Mouse (Mus musculus): Measurements from ENCODE around the gene Zfp536.
A peak's percentile ranks its signal among the peaks of the same experiment; 100 is the strongest.

Zfp536 gene

DNA sequence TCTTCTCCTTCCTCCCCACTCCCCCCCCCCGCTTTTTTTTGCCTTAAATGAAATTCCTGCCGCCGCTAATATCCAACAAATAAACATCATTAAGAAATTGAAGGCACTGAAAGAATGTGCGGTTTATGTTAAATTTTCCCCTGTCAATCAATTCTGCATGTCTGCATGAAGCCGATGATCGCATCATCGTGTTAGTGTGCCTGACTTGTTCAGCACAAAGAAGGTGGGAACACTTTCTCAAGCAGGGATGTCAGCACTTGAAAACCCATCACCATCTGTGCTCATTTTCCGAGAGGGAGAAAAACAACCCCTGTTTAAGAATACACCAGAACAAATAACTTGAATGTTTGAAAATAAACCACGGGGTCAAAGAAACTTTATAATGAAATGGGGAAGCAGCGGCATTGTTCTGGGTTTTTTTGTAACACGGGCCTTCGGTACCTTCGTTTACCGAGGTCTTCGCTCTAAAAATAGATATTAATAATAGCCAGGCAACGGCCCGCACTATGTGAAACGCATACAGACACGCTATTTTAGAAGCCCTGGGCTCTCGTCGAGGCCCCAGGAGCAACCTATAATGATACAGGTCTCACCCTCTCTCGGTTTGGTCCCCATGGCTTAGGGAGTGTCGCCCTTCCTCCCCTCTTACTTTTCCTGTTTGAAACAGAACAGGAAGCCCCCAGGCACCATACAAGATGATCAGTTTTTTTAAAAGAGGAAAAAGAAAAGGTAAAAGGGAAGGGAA, 83.7 kb downstream of the Zfp536 start:
- no peak for DNase-seq (ENCODE audit: low read depth, low spot score)

DNA sequence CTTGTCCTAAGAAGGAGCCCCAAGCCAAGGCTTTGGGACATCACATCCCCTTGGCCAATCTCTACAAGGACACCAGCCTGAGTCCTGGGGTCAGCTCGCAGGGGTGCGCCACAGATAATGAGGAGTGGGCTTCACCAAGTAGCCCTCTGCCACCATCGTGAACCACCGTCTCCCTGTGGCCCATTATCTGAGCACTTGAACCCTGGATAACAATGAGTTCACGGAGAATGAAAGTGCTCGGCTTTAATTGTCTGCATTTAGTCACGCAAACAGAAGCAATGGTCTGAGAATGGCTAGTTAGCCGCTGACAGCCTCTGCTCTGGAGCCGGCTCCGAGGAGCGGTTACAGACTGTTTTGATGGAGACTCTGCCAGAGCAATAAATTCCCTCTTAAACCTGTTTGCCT, 84.3 kb downstream of the Zfp536 start:
- DNase-seq (ENCODE audit: low read depth, low spot score), result no peak

DNA sequence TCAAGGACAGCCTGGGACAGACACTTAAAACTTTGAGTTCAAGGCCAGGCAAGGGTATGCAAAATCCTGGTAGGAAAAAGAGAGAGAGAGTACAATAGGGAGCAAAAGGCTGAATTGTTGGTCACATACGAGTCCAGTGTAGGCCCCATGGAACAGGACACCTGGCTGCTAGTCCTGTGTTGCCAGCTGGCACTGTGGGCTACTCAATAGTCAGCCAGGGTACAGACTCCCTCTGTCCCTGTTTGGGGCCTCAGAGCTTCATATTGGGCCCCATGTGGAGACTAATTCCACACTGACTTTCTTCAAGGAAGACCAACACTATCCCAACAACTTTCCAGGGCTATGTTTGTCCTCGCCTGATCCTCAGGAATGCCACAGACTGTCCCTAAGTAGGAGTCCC, 87.1 kb downstream of the Zfp536 start:
- no peak for DNase-seq (ENCODE audit: low read depth, low spot score)

DNA sequence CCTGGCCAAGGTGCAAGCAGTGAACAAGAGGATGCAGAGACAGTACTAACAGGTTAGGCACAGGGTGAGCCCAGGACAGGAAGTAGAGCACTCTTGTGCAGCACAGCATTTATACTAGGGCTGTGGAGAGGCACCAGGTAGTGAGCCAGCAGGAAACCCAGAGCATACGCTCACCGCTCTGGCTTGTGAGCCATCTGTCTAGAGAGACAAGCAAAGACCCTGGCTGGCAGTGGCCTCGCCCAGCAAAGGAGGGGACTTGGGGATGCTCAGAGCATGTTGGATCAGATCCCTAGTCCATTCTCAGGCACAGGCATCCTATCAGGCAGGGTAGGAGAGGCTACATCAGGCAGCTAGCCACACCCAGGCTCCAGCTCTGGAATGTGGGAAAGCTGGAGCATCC, 88.2 kb downstream of the Zfp536 start:
- no peak for DNase-seq (ENCODE audit: low read depth, low spot score)

DNA sequence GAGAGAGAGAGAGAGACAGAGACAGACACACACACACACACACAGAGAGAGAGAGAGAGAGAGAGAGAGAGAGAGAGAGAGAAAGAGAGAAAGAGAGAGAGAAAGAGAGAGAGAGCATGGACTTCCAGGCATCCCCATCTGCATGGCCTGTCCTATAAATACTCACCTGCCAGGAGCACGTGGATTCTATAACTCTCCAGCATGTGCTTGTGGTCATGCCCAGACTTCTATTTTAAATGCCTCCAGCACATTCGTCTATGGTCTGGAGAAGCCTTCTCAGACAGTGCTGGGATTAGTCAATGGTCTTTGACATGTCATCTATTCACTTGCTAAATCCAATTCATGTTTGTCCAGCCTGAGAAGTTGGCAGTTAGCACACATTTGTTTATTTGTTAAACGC, 92.1 kb downstream of the Zfp536 start:
- no peak for DNase-seq (ENCODE audit: low read depth, low spot score)

DNA sequence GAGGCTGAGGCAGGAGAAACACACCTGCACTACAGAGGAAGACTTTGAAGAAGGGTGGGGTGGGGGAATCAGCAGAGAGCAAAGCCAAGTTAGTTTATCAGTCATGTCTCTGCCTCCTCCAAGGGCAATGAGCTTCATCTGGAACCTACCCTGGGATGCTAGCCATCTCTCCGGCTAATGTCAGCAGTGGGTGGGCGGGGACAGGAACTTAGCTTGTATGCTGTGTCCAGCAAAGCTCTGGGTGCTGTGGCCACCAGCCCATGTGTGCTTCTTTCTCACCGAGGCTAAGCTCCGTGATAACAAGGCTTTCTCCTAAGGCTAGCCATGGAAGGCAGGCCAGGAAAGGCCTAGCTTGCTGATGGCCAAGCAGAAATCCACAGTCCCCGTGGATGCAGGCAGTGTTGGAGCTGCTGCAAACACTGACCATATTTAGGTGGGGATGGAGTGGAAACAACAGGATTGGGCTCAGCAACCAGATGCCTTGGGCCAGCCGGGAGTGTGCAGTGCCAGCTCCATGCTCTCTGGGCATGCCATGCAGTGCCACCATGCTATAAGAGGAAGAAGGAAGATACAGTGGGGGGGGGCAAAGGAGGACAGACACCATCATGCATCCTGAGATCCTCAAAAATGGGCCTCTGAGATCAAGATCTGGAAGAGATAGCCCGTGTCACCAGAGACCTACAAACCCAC, 109.6 kb downstream of the Zfp536 start:
- no peak for DNase-seq (ENCODE audit: low read depth, low spot score)

DNA sequence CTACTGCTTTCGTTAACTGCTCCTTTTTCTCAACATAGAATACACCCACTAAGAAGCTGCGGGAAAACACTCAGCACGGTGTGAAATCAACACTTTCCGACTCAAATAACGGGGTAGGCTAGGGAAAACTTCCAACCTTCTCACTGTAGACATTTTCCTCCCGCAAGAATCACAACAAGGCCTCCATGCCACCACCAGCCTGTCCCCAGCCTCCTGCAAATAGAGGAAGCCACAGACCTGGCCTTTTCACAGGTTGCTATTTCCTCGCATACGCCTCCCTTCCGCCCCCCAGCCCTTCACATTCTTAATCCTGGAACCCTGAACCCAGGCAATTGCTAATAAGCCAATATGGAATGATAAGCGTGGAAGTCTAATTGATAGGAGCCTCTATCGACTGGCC, 124.8 kb downstream of the Zfp536 start:
- no peak for DNase-seq (ENCODE audit: low read depth, low spot score)

DNA sequence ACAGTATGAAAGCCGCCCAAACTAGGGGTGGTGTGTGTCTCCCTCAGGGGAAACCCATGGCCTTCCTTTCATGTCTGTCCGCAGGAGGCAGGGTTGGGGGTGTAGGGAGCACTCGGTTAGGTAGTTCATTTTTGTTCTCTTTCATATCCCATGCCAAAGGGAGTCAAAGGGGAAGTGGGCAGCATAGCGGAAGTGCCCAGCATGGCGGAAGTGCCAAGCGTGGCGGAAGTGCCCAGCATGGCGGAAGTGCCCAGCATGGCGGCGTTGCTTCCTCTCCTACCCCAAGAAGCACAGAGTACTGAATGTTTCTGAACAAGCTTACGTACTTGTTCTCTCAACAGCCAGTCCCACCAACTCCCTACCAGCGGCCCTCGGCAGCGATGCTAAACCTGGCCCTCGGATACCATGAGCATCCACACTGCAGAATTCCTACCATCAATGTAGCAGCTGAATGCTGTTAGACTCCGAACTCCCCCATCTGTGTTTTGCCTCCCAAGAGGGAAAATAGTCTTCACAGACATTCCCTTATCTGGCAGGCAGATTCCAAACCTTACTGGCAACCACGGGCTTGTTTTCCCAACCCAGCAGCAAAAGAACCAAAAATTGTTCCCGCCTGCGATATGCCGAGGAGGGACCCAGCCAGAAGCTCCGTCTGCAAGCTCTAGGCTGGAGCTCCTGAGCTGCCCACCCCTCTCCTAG, 125.4 kb downstream of the Zfp536 start:
- DNase-seq (ENCODE audit: low read depth, low spot score), result no peak

DNA sequence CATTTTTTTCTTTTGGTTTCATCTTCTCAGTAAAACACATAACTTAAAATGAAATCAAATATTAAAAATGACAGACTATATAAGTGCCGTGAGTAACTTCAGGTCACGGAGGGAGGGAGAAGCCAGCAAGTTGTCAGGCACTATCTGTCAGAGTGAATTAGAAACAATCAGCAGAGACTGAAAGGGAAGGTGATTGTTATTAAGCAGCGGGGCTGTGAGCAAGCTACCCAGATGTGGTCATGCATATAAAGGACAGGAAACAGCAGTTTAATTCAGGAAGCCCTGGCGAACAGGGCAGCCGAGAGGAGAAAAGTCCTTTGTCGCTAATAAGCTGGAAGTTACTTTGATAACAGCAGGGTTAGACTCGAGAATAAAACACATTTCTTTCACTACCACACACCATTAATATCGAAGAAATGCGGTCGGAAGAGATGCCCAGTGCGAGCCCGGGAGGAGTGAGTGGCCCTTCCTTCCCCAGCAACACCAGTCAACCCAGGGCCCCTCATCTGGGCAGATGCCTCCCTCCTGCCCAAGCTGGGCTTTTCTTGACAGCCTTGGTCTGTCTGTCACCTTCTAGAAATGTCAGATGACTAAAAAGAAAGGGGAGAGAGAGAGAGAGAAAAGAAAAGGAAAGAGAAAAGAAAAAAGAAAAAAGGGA, 133.6 kb downstream of the Zfp536 start:
- DNase-seq (ENCODE audit: low read depth, low spot score), result peak; percentile 43

DNA sequence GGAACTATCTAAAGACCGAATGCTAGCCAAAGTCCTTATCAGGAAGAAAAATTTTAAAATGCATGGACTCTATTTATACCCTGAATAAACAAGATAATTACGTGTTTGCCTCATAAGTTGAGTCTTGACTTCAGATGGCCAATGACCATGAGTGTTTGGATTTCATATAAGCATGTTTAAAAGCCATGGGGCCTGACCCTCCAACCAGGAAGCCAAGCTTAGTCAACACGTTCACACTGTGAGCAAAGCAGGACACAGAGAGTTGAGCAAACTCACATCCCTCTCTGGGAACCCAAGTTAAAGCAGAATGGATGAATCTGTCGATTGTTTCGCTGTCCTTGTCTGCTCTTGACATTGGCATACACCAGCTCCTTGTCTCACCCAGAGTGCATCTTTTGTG, 138.6 kb downstream of the Zfp536 start:
- no peak for DNase-seq (ENCODE audit: low read depth, low spot score)

DNA sequence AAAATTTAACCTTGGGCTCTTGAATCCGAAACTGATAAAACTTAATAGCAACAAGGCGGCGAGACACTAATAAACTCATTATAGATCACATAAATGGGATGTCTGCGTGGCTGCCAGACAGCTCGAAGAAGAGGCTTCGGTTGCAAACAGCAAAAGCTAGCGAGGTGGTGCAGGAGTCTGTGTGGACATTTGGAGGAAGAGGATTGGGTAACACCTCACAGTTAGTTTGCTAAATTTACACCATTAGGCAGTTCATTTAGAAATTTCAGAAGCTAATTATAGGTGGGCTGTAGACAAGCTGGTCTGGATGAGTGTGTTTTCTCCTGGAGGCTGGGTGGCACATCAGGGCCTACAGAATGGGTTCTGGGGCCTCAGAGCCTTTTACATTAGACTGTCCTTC, 143.0 kb downstream of the Zfp536 start:
- DNase-seq (ENCODE audit: low read depth, low spot score), result no peak

DNA sequence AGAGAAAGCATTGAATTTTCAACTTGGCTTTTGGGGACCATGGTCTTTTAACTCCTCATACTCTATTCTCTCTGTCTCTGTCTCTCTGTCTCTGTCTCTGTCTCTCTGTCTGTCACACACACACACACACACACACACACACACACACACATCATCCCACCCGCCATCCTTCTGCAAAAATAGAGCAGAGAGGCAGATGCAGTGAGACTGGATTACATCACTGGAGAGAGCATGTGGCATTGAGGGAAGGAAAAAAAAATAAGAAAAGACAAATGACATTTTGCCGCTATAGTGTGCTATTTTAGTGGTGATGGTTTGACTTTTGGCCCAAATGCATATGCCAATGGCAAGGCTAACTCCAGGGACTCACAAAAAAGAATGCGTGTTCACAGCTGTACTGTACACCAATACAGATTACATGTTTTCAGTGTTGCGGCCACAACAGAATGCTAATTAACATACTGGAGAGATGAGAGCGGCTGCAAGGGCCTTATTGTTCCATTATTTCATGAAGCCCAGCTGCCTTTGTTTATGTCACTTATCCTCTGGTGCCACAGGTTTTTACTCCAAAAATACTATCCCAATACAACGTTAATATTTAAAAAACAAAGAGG, 145.4 kb downstream of the Zfp536 start:
- no peak for DNase-seq (ENCODE audit: low read depth, low spot score)

DNA sequence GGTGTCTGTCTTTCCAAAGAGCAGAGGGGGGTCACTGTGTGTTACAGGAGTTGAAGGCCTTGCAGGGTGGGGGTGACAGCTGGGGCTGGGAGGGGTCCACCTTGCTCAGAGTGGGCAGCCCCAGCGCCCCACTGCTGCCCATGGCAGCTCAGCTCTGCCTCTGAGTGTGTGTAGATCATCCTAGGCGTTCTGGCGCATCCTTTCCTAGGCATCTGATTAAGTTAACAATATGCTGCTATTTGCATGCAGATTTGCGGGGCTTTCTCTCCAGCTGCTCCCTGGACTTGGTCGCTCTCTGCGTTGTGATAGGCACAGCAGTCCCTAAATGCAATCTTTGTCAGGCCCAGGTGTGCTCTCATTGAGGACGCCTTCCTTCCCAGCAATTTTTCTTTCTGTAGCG, 147.7 kb downstream of the Zfp536 start:
- no peak for DNase-seq (ENCODE audit: low read depth, low spot score)

DNA sequence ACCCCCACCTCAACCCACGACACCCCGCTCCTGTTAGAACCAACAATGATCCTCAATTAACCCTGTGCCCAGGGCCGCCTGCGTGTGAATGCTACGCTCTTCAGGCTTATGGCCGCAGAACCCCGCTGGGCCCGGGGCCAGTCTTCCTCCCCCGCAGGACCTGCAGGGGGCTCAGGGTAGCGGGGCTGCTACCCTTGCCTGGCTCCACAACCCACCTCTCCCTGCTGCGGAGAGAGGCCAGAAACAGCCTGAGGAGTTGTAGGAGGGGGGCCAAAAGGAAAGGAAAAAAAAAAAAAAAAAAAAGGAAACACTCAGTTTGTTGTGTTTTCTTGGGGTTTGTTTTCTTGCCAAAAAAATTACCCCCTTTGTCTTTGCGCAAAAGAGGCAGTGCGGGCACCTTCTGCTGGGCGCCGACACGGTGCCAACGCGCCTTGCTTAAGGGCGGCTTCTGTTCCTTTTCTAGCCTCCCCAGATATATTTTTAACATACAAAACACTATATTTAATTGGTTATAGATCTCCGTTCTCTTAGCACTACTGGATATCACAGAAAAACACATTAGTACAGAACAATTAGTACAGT, 148.6 kb downstream of the Zfp536 start:
- DNase-seq (ENCODE audit: low read depth, low spot score), result no peak

DNA sequence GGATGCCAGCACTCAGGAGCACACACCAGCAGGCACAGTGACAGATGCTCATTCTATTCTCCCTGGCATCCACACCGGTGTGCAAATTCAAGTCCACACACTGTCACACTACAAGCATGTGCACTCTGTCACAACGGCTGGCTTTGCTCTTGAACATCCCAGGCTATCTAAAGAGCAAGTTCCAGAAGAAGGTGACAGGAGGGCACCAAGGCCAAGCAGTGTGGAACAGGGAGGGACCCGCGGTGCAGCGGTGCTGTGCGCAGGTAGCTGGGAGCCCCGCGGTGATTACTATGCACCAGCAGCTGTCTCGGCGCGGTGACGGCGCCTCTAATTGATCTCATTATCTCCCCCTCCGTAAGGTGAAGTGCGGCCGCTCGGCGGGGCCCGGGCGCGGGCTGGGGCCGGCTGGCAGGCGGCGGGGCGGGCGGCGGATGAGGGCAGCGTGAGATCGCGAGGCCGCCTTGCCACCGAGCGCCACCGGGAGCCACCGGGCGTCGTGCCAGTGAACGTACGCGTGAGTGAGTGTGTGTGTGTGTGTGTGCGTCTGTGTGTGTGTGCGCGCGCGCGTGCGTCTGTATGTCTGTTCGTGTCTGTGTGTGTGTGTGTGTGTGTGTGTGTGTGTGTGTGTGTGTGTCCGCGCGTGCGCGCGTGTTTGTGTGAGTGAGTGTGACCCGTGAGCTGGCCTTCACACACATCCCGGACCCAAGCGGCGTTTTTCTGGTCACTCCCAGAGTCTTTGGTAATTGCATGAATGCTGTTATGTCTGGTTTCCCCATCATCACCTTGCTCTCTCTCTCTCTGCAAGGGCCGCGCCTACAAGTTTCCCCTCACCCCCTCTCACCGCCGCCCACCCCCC, 149.3 kb downstream of the Zfp536 start:
- no peak for DNase-seq (ENCODE audit: low read depth, low spot score)

DNA sequence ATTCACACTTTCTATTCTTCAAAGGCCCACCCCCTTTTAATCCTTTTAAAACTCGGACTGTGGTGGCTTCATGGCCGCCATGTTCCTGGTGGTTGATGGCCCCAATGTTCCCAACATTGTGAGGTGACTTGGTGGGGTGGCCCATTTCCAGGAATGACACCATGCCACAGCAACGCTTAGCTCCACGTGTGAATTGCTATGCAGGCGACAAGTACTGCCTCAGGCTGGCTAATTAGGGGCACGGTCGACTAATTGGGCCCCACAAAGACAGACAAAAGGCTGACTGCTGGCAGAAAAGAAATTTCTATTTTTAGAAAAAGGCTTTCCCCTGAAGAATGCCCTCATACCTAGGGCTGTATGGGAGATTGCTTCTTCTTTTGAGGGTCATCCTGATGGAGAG, 154.2 kb downstream of the Zfp536 start:
- DNase-seq (ENCODE audit: low read depth, low spot score), result no peak

DNA sequence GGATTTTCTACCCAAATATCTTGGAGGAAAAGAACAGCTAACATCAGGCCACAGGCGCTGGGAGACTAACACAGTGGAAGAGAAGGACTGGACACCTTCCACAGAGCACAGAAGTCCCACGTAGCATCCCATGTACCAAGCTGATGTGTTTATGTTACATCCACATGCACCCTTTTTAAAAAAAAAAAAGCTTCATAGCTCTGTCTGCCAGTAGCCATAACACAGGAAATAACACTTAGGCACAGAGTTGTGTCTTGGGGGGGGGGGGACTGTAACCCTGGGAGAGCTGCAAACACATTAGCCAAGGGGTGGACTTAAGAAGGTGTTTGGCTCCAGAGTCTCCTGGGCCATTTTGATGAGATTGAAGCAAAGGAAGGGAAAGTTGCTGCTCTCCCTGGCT, 155.6 kb downstream of the Zfp536 start:
- no peak for DNase-seq (ENCODE audit: low read depth, low spot score)

DNA sequence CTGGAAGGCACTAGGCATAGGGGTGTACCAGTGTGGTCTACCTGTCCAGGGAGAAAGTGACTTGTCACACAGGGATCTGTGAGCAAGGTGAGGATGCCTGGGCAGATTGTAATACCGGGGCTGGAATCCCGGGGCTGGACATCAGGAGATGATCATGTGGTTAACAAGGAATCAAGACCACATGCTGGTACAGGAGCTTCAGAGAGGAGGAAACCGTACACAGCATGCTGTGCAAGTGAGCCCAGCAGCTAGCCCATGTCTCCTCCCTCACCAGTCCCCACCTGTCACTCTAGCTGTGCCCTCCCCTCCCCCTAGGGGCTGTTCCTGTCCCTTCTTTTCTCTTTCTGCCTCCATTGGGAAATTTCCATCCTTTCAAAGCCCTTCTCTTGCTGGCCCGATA, 157.5 kb downstream of the Zfp536 start:
- no peak for DNase-seq (ENCODE audit: low read depth, low spot score)

DNA sequence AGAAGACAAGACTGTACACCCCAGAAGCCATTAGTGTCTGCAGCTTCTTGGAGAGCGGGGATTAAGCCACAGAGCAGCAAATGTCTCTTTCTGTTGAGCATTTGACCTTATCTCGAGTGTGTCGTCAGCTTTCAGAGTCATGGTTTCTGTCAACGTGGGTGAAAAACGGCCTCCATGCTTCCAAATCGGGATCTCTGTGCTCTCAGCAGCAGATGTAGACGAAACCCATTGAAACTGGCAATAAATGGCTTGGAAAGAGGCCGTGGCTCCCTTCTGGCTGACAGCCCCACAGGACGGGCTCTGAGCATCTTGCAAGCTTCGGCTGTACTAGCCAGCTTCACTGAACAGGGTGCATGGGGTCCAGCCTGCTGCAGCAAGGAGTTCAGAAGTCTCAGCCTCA, 159.1 kb downstream of the Zfp536 start:
- no peak for DNase-seq (ENCODE audit: low read depth, low spot score)

DNA sequence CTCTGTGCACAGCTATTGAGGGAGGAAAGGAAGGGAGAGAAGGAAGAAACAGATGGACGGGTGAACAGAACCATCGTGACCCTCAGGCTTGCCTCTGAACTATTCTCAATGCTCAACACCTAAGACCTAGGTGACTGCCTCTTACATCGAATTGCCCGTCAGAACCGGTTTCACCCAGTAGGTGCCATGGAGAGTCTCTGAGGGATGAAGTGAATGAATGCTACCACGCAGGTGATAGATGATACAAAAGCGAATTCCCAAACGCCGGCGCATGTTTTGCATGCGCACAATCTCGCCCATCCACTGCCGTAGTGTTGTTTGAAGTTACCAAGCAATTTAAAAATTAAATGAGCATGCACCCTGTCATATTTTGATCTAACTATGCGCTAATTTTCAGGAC, 164.9 kb downstream of the Zfp536 start:
- DNase-seq (ENCODE audit: low read depth, low spot score), result no peak

DNA sequence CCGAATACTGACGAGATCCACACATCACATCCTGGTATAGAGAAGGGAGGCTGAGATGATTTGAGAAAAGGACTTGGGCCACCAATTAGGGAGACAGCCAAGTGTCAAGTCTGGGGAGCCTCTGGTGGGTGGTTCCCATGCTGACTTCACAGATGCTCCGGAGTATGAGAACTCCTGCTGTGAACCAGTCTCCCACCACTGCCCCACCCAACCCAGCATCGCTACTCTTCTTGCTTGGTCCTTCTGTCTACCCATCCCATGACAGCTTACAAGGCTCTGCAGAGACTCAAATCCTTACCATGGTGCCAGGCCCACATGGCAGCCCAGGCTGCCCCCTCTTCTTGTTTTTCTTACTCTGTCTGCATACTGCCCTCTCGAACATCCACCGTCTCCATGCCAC, 165.5 kb downstream of the Zfp536 start:
- no peak for DNase-seq (ENCODE audit: low read depth, low spot score)

All from forelimb bud, embryonic 11.5 days (tissue).